Mouse (Mus musculus): Measurements from ENCODE around the gene Bach2.

- TF ChIP-seq CTCF (IDR thresholded peaks at IDR 0.05; ENCODE audit: low read depth, low read length) (no peak), POLR2A (IDR thresholded peaks at IDR 0.05; ENCODE audit: insufficient read depth, low read length) (no peak), EP300 (IDR thresholded peaks at IDR 0.05; ENCODE audit: insufficient read depth, low read depth, low read length) (no peak)
Measured at GRCm38 (mm10) chr4:32320039-32320438, 81.4 kb downstream of the Bach2 start.
